Mouse (Mus musculus) kidney, adult 11 months (tissue): ENCODE measurements around the gene Racgap1.

Source experiments
- DNase-seq: peaks from one replicate; pipeline ENCODE4 v3.0.0; 2022

Racgap1 gene

GRCm38 (mm10) chr15:99664600-99665451 lies 13.4 kb upstream of the Racgap1 start:
- peak; percentile 17 for DNase-seq

- no peak for DNase-seq
Observed at GRCm38 (mm10) chr15:99663964-99664599, 12.6 kb upstream of the Racgap1 start.

- DNase-seq = no peak
Observed at GRCm38 (mm10) chr15:99662371-99662770, 10.9 kb upstream of the Racgap1 start.

GRCm38 (mm10) chr15:99661121-99661830 lies 9.8 kb upstream of the Racgap1 start:
- no peak for DNase-seq

GRCm38 (mm10) chr15:99658437-99658836 lies 7.0 kb upstream of the Racgap1 start:
- DNase-seq = no peak

GRCm38 (mm10) chr15:99655956-99656355 lies 4.5 kb upstream of the Racgap1 start:
- no peak for DNase-seq

- no peak for DNase-seq
Observed at GRCm38 (mm10) chr15:99653876-99654275, 2.4 kb upstream of the Racgap1 start.

GRCm38 (mm10) chr15:99653291-99653690 lies 1.8 kb upstream of the Racgap1 start:
- DNase-seq = no peak

GRCm38 (mm10) chr15:99651984-99652872 lies 772 bp upstream of the Racgap1 start:
- no peak for DNase-seq

- no peak for DNase-seq
Observed at GRCm38 (mm10) chr15:99650304-99650703, 1.2 kb downstream of the Racgap1 start.

GRCm38 (mm10) chr15:99649067-99649761 lies 2.2 kb downstream of the Racgap1 start:
- no peak for DNase-seq

GRCm38 (mm10) chr15:99648326-99648725 lies 3.1 kb downstream of the Racgap1 start:
- no peak for DNase-seq

GRCm38 (mm10) chr15:99644776-99645175 lies 6.7 kb downstream of the Racgap1 start:
- no peak for DNase-seq

GRCm38 (mm10) chr15:99643832-99644231 lies 7.6 kb downstream of the Racgap1 start:
- no peak for DNase-seq

GRCm38 (mm10) chr15:99642622-99643021 lies 8.8 kb downstream of the Racgap1 start:
- DNase-seq = no peak

- no peak for DNase-seq
Observed at GRCm38 (mm10) chr15:99638124-99638485, 13.4 kb downstream of the Racgap1 start.

GRCm38 (mm10) chr15:99637405-99638123 lies 13.9 kb downstream of the Racgap1 start:
- no peak for DNase-seq

- DNase-seq = no peak
Observed at GRCm38 (mm10) chr15:99634702-99635101, 16.8 kb downstream of the Racgap1 start.

GRCm38 (mm10) chr15:99631618-99632017 lies 19.8 kb downstream of the Racgap1 start:
- DNase-seq = no peak

- no peak for DNase-seq
Observed at GRCm38 (mm10) chr15:99622063-99622462, 29.4 kb downstream of the Racgap1 start.

- no peak for DNase-seq
Observed at GRCm38 (mm10) chr15:99619821-99620220, 31.6 kb downstream of the Racgap1 start.
